23 mouse cellular contexts compared by ENCODE assay signal in the genomic region with DNA sequence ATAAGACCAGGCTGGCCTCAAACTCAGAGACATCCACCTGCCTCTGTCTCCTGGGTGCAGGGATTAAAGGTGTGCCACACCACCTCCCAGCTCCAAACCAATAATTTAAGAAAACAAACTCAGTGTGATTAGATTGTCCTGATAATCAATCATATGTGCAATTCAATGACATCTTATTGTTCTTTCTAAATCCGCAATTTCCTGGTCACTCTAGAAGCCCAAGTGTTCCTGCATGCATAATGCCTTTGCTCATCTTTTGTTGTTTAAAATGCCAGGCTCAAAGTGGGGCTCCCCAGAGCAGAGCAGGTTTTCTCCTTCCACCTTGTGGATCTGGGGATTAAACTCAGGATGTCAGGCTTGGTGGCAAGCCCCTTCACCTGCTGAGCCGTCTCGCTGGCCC. TPM values are rescaled to one million over a fixed set of nuclear protein-coding genes. Genes with fewer than 3 reads are reported as not detected.
DNase-seq lines count a peak whose midpoint lies in the region; ATAC-seq and TF ChIP-seq lines count a peak whose summit lies in the region.
"Had no signal": no experiment of that assay in that cellular context is flagged by ENCODE, and none has a peak within 500 bp of the region (broad histone marks: within the 10 kb centered on the region; RNA-seq: fewer than 3 reads in every experiment).

No protein-coding gene starts in this region.

- H3K27me3 ChIP-seq in midbrain, embryonic 11.5 days (ENCODE audit: control insufficient read depth, insufficient read depth, low read length) = no peaks in the 10 kb centered on the region
- no peaks in the 10 kb centered on the region for H3K27me3 ChIP-seq in midbrain, embryonic 10.5 days (ENCODE audit: low read depth, poor library complexity, severe bottlenecking)
- H3K27me3 ChIP-seq: CH12.LX; embryonic facial prominence, embryonic 12.5 days; forebrain, embryonic 12.5 days had no signal

- no peaks in the 10 kb centered on the region for H3K9me3 ChIP-seq in midbrain, embryonic 11.5 days (ENCODE audit: control insufficient read depth, low read length)
- H3K9me3 ChIP-seq in midbrain, embryonic 10.5 days (replicated peaks) = no peaks in the 10 kb centered on the region
- H3K9me3 ChIP-seq in ES-E14 (ENCODE audit: control insufficient read depth, insufficient read depth, low read depth, low read length) = no peaks in the 10 kb centered on the region
- H3K9me3 ChIP-seq: embryonic facial prominence, embryonic 10.5 days; embryonic facial prominence, embryonic 12.5 days; forebrain, embryonic 10.5 days; forebrain, embryonic 12.5 days had no signal

- H3K4me3 ChIP-seq in midbrain, embryonic 11.5 days (ENCODE audit: low read depth, low read length) = no peak overlapping the region
- no peak overlapping the region for H3K4me3 ChIP-seq in midbrain, embryonic 10.5 days
- H3K4me3 ChIP-seq in ES-E14 (ENCODE audit: insufficient read depth in 1 of 2, low read depth in 1 of 2, low read length in 2 of 2, poor library complexity in 1 of 2, severe bottlenecking in 1 of 2) = no peak overlapping the region
- no peak overlapping the region for H3K4me3 ChIP-seq in gastrocnemius, adult 2 months
- H3K4me3 ChIP-seq: embryonic facial prominence, embryonic 10.5 days; embryonic facial prominence, embryonic 12.5 days; forebrain, embryonic 10.5 days; forebrain, embryonic 12.5 days had no signal

- no peak for ATAC-seq in midbrain, embryonic 11.5 days (ENCODE audit: low FRiP score)
- ATAC-seq: CD4-positive, CD25-positive, alpha-beta regulatory T cell, adult 4 months; forebrain, embryonic 14.5 days; forebrain, embryonic 16.5 days had no signal

- intact Hi-C loops in gastrocnemius, adult 2 months (cut with DNase I) = no loop called here

- no peaks in the 10 kb centered on the region for H3K36me3 ChIP-seq in midbrain, embryonic 11.5 days (ENCODE audit: control insufficient read depth, insufficient read depth, low read length)
- no peaks in the 10 kb centered on the region for H3K36me3 ChIP-seq in midbrain, embryonic 10.5 days
- no peaks in the 10 kb centered on the region for H3K36me3 ChIP-seq in ES-E14 (ENCODE audit: control insufficient read depth, insufficient read depth, low read length, poor library complexity, severe bottlenecking)
- H3K36me3 ChIP-seq: embryonic facial prominence, embryonic 10.5 days; embryonic facial prominence, embryonic 12.5 days; forebrain, embryonic 10.5 days; forebrain, embryonic 12.5 days had no signal

- TF ChIP-seq CTCF in gastrocnemius, adult 2 months (IDR thresholded peaks at IDR 0.05) = no peak

- no peak overlapping the region for H3K9ac ChIP-seq in midbrain, embryonic 11.5 days (ENCODE audit: low read length)
- no peak overlapping the region for H3K9ac ChIP-seq in ES-E14 (ENCODE audit: insufficient read depth, low read depth, low read length, poor library complexity, severe bottlenecking)
- H3K9ac ChIP-seq: embryonic facial prominence, embryonic 12.5 days; forebrain, embryonic 12.5 days had no signal

- H3K4me1 ChIP-seq in midbrain, embryonic 11.5 days (ENCODE audit: control insufficient read depth, insufficient read depth, low read length) = no peaks in the 10 kb centered on the region
- no peaks in the 10 kb centered on the region; the same call in 1 of the 2 replicates for H3K4me1 ChIP-seq in midbrain, embryonic 10.5 days
- H3K4me1 ChIP-seq in ES-E14 (ENCODE audit: control insufficient read depth in 2 of 2, insufficient read depth in 2 of 2, low read length in 2 of 2, poor library complexity in 1 of 2) = peaks cover 0 to 6% of the 10 kb centered on the region in 2 experiments; a peak in 1 of 4 replicates
- H3K4me1 ChIP-seq: embryonic facial prominence, embryonic 12.5 days; forebrain, embryonic 12.5 days had no signal

- in situ Hi-C loops in ES-E14 (cut with MboI; ENCODE audit: low sequenced_read_pairs in 2 of 2, unreplicated experiment in 2 of 2) = no loop called here

- WGBS in midbrain, embryonic 11.5 days = 61% methylated on average over 3 of the region's 3 CpGs
- 66% methylated on average over 3 of the region's 3 CpGs for WGBS in midbrain, embryonic 10.5 days

- H3K27ac ChIP-seq in midbrain, embryonic 11.5 days (ENCODE audit: low read depth, low read length) = no peak overlapping the region
- no peak overlapping the region for H3K27ac ChIP-seq in midbrain, embryonic 10.5 days (replicated peaks)
- H3K27ac ChIP-seq in ES-E14 (ENCODE audit: insufficient read depth, low read depth, low read length, poor library complexity, severe bottlenecking) = no peak overlapping the region
- no peak overlapping the region for H3K27ac ChIP-seq in gastrocnemius, adult 2 months
- H3K27ac ChIP-seq: embryonic facial prominence, embryonic 10.5 days; embryonic facial prominence, embryonic 12.5 days; forebrain, embryonic 10.5 days; forebrain, embryonic 12.5 days had no signal

- H3K4me2 ChIP-seq in midbrain, embryonic 11.5 days = no peak overlapping the region
- H3K4me2 ChIP-seq: embryonic facial prominence, embryonic 12.5 days; forebrain, embryonic 12.5 days had no signal

- DNase-seq in midbrain, embryonic 11.5 days (ENCODE audit: low spot score, missing footprints) = peak; percentile 47
- no peak for DNase-seq in midbrain, embryonic 10.5 days (ENCODE audit: low spot score)
- DNase-seq in ES-E14 (ENCODE audit: low read depth, low spot score) (peak; percentile 40), ZHBTc4 (ENCODE audit: low read depth, low spot score) (peak; percentile 71)
- DNase-seq in gastrocnemius, adult 2 months = no peak
- DNase-seq in cerebellum, adult 11 months = no peak
- DNase-seq: adrenal gland, adult 2 months; adrenal gland, postnatal 10 days; adrenal gland, postnatal 25 days; B cell, adult 2 months; cerebellum, adult 11-12 months; cerebellum, adult 2 months; cerebellum, adult 9-10 months; cerebellum, postnatal 10 days; cerebellum, postnatal 25 days had no signal

TF ChIP-seq in ES-E14, 5 proteins besides CTCF, POLR2A, EP300 and RAD21:
- TF ChIP-seq HCFC1 (IDR thresholded peaks at IDR 0.05; ENCODE audit: borderline replicate concordance, insufficient read depth, low read length) (no peak), CHD2 (IDR thresholded peaks at IDR 0.05; ENCODE audit: low read depth, low read length) (peak; percentile 47; the same call in 1 of the 2 replicates)

RNA-seq across cellular contexts. Expression of a gene that starts 25.2 kb away (rescaled TPM):
- 176 and 184 TPM in 2 replicates for polyA plus RNA-seq in midbrain, embryonic 11.5 days (2014; fragmentation: Nextera tagmentation; extraction: Ambion mirVana)
- 100 and 117 TPM in 2 replicates for polyA plus RNA-seq in midbrain, embryonic 10.5 days (2016; fragmentation: Nextera tagmentation; extraction: Ambion mirVana)
- total RNA-seq in ES-E14 (2012; rRNA removed) = 5.7 and 8.3 TPM in 2 replicates
- total RNA-seq in gastrocnemius, adult 2 months (2021) = 100 to 1,000 TPM; 162 to 211 TPM

RNA-seq across cellular contexts. Expression of a gene that starts 34.5 kb away (rescaled TPM):
- 152 and 155 TPM in 2 replicates for polyA plus RNA-seq in midbrain, embryonic 11.5 days (2014; fragmentation: Nextera tagmentation; extraction: Ambion mirVana)
- 153 and 154 TPM in 2 replicates for polyA plus RNA-seq in midbrain, embryonic 10.5 days (2016; fragmentation: Nextera tagmentation; extraction: Ambion mirVana)
- 158 and 281 TPM in 2 replicates for total RNA-seq in ES-E14 (2012; rRNA removed)
- total RNA-seq in gastrocnemius, adult 2 months (2021) = 100 to 1,000 TPM; 226 to 261 TPM

RNA-seq across cellular contexts. Expression of a gene that starts 37.3 kb away (rescaled TPM):
- 24.8 and 24.9 TPM in 2 replicates for polyA plus RNA-seq in midbrain, embryonic 11.5 days (2014; fragmentation: Nextera tagmentation; extraction: Ambion mirVana)
- polyA plus RNA-seq in midbrain, embryonic 10.5 days (2016; fragmentation: Nextera tagmentation; extraction: Ambion mirVana) = 19.1 and 20.2 TPM in 2 replicates
- 41.9 and 44.8 TPM in 2 replicates for total RNA-seq in ES-E14 (2012; rRNA removed)
- 10 to 100 TPM; 18.1 to 20.6 TPM for total RNA-seq in gastrocnemius, adult 2 months (2021)

Comparison
In these comparisons a context has a peak if more than half of its experiments do, and no peak if none do; other contexts are left out.
1. DNase-seq: peak in midbrain, embryonic 11.5 days (single experiment), ES-E14 (single experiment) and ZHBTc4 (single experiment); none in midbrain, embryonic 10.5 days (single experiment), gastrocnemius, adult 2 months (single experiment) and cerebellum, adult 11 months (single experiment).
2. RNA of a gene that starts 25.2 kb away (total RNA-seq): 162 to 211 TPM in gastrocnemius, adult 2 months; 5.7 to 8.3 TPM in ES-E14; every median in the first group is over 10 times any median in the second.